Mouse (Mus musculus): ENCODE results near the gene Tra2b. TPM values are rescaled to one million over a fixed set of nuclear protein-coding genes. Genes with fewer than 3 reads are reported as not detected.

Gene Tra2b
- total and polyA plus RNA-seq, 3 experiments: 216 to 405 (median 272) TPM

DNA sequence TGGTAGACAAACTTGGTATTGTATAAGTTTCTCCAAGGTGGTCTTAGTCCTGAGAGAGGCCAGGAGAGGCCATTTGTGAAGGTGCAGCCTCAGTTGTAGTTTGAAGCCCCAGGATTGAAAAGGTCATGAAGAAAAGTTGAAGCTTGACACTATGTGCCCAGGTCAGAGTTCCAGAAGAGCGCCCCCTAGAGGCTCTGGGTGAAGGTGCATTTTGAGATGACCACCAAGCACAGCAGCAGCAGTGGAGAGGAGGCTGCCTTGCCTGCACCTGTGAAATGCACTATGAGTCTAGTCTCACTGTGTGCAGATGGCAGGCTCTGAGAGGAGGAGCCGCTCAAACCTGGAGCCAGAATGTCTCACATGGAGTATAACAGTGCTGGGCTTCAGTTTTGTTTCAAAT is 27.8 kb upstream of the Tra2b start:
- TF ChIP-seq CTCF (conservative IDR thresholded peaks at IDR 0.05 in 1 of 2, IDR thresholded peaks at IDR 0.05 in 1 of 2; ENCODE audit: low read depth in 2 of 2, low read length in 2 of 2): peak; percentile 63 to 80
- TF ChIP-seq GABPA (IDR thresholded peaks at IDR 0.05; ENCODE audit: insufficient replicate concordance, low read depth, low read length): no peak
- peaks cover 6% of the 10 kb centered on the region for H3K9me3 ChIP-seq (replicated peaks; ENCODE audit: low read length)
- no peak overlapping the region for H3K9ac ChIP-seq (ENCODE audit: insufficient read depth, low read depth)
- no peak overlapping the region for H3K27ac ChIP-seq (ENCODE audit: insufficient read depth, low read depth)
- dilution Hi-C loops (cut with MboI; ENCODE audit: extremely low pct_ligation_motif_present, extremely low pct_unique_long_range_greater_than_20kb, low sequenced_read_pairs) (no loop called here), in situ Hi-C loops (cut with MboI; ENCODE audit: low pct_ligation_motif_present, low pct_unique_long_range_greater_than_20kb, low sequenced_read_pairs) (no loop called here)
- H3K79me2 ChIP-seq (replicated peaks; ENCODE audit: control insufficient read depth, extremely low read depth, insufficient read depth, poor library complexity, severe bottlenecking): no peaks in the 10 kb centered on the region
- no peak overlapping the region for H3K4me2 ChIP-seq (ENCODE audit: insufficient read depth, low read depth, poor library complexity, severe bottlenecking)
- H3K4me1 ChIP-seq (ENCODE audit: control insufficient read depth in 1 of 2, insufficient read depth in 2 of 2): 0 out of 4 replicates have a peak, but pooled peaks cover 0 to under 1% of the 10 kb centered on the region in 2 experiments
- H3K27me3 ChIP-seq (replicated peaks): peaks cover 2% of the 10 kb centered on the region
- peak; percentile 38 for DNase-seq (ENCODE audit: extremely low read depth)
- H3K36me3 ChIP-seq (replicated peaks in 1 of 2; ENCODE audit: control insufficient read depth in 1 of 2, insufficient read depth in 1 of 2, low read length in 1 of 2): no peaks in the 10 kb centered on the region
- no peak overlapping the region for H3K4me3 ChIP-seq (replicated peaks in 1 of 3; ENCODE audit: low read depth in 2 of 3, low read length in 2 of 3, poor library complexity in 1 of 3)

DNA sequence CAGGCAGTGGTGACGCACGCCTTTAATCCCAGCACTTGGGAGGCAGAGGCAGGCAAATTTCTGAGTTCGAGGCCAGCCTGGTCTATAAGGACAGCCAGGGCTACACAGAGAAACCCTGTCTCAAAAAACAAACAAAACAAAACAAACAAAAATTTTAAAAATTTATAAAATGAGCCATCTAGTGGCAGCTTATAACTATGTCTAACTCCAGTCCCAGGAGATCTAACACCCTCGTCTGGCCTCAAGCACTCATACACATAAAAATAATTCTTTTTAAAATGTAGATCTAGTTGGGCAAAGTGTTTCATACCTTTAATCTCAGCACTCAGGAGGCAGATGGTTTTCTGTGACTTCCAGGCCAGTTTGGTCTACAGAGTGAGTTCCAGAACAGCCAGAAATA is 26.6 kb upstream of the Tra2b start:
- no peaks in the 10 kb centered on the region for H3K36me3 ChIP-seq (replicated peaks in 1 of 2; ENCODE audit: control insufficient read depth in 1 of 2, insufficient read depth in 1 of 2, low read length in 1 of 2)
- H3K4me2 ChIP-seq (ENCODE audit: insufficient read depth, low read depth, poor library complexity, severe bottlenecking): no peak overlapping the region
- in situ Hi-C loops (cut with MboI; ENCODE audit: low pct_ligation_motif_present, low pct_unique_long_range_greater_than_20kb, low sequenced_read_pairs) (no loop called here), dilution Hi-C loops (cut with MboI; ENCODE audit: extremely low pct_ligation_motif_present, extremely low pct_unique_long_range_greater_than_20kb, low sequenced_read_pairs) (no loop called here)
- H3K27ac ChIP-seq (ENCODE audit: insufficient read depth, low read depth): no peak overlapping the region
- no peak for DNase-seq (ENCODE audit: extremely low read depth)
- TF ChIP-seq CTCF (conservative IDR thresholded peaks at IDR 0.05 in 1 of 2, IDR thresholded peaks at IDR 0.05 in 1 of 2; ENCODE audit: low read depth in 2 of 2, low read length in 2 of 2) (peak in 1 of 2 experiments; percentile 18; a peak in 1 of 4 replicates), RAD21 (IDR thresholded peaks at IDR 0.05; ENCODE audit: low read depth, low read length) (no peak), SMC3 (IDR thresholded peaks at IDR 0.05; ENCODE audit: low read depth, low read length) (no peak)
- peaks cover 6% of the 10 kb centered on the region for H3K9me3 ChIP-seq (replicated peaks; ENCODE audit: low read length)
- no peaks in the 10 kb centered on the region for H3K79me2 ChIP-seq (replicated peaks; ENCODE audit: control insufficient read depth, extremely low read depth, insufficient read depth, poor library complexity, severe bottlenecking)
- no peak overlapping the region for H3K9ac ChIP-seq (ENCODE audit: insufficient read depth, low read depth)
- no peaks in the 10 kb centered on the region for H3K4me1 ChIP-seq (ENCODE audit: control insufficient read depth in 1 of 2, insufficient read depth in 2 of 2)
- no peak overlapping the region for H3K4me3 ChIP-seq (replicated peaks in 1 of 3; ENCODE audit: low read depth in 2 of 3, low read length in 2 of 3, poor library complexity in 1 of 3)
- peaks cover 2% of the 10 kb centered on the region for H3K27me3 ChIP-seq (replicated peaks)

DNA sequence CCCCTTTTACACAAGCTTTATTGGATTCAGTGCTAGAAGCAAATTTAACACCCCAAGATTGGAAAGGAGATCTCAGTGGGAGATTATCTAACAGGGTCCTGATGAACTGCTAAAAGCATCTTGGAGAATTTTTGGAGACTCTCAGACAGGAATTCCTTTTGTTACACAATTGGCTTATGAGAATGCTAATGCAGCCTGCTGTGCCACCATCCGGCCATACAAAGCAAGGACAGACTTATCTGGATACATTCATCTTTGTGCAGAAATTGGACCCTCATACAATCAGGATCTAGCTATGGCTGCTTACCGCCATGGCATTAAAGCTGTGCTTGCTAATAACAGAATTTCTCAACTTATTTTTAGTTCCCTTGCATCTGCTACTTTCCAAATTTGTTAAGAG is 23.8 kb upstream of the Tra2b start:
- Histone ChIP-seq H3K4me2 (ENCODE audit: insufficient read depth, low read depth, poor library complexity, severe bottlenecking) (no peak overlapping the region), H3K36me3 (replicated peaks in 1 of 2; ENCODE audit: control insufficient read depth in 1 of 2, insufficient read depth in 1 of 2, low read length in 1 of 2) (no peaks in the 10 kb centered on the region), H3K4me3 (replicated peaks in 1 of 3; ENCODE audit: low read depth in 2 of 3, low read length in 2 of 3, poor library complexity in 1 of 3) (no peak overlapping the region), H3K9me3 (replicated peaks; ENCODE audit: low read length) (peaks cover 6% of the 10 kb centered on the region), H3K9ac (ENCODE audit: insufficient read depth, low read depth) (no peak overlapping the region), H3K27me3 (replicated peaks) (peaks cover 3% of the 10 kb centered on the region), H3K4me1 (ENCODE audit: control insufficient read depth in 1 of 2, insufficient read depth in 2 of 2) (no peaks in the 10 kb centered on the region), H3K27ac (ENCODE audit: insufficient read depth, low read depth) (no peak overlapping the region), H3K79me2 (replicated peaks; ENCODE audit: control insufficient read depth, extremely low read depth, insufficient read depth, poor library complexity, severe bottlenecking) (no peaks in the 10 kb centered on the region)
- no peak for TF ChIP-seq ETS1 (conservative IDR thresholded peaks at IDR 0.05; ENCODE audit: low read depth, low read length)
- TF ChIP-seq NELFE (IDR thresholded peaks at IDR 0.05; ENCODE audit: low read depth, low read length): no peak
- no peak for TF ChIP-seq MEF2A (IDR thresholded peaks at IDR 0.05; ENCODE audit: borderline replicate concordance, low read depth, low read length)
- dilution Hi-C loops (cut with MboI; ENCODE audit: extremely low pct_ligation_motif_present, extremely low pct_unique_long_range_greater_than_20kb, low sequenced_read_pairs): no loop called here
- in situ Hi-C loops (cut with MboI; ENCODE audit: low pct_ligation_motif_present, low pct_unique_long_range_greater_than_20kb, low sequenced_read_pairs): no loop called here
- DNase-seq (ENCODE audit: extremely low read depth): no peak

All from CH12.LX (cell line).